Mouse (Mus musculus): Measurements from ENCODE around the gene Notch2.

DNA sequence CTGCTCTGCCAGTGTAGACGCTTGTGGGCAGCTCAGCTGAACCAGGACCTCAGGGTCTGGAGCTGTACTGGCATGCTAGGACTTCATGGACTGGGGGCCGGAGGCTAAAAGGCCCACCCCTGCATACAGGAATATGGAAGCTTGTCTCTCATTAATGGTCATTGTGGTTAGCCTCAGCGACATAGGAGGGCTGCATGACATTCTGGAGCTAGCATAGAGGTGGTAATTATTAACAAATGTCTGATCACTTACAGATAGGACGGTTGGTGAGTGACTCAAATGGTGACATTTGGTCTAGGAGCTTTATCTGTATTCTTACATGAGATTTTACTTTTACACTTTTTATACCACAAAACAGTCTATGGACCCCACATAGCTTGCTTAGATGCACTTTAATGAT lies 92.8 kb downstream of the Notch2 start:
- TF ChIP-seq CTCF (conservative IDR thresholded peaks at IDR 0.05; ENCODE audit: insufficient read depth, insufficient read length, low read depth, low read length) = no peak
- no peak for TF ChIP-seq POLR2A (IDR thresholded peaks at IDR 0.05; ENCODE audit: low read depth, low read length)

Measured in kidney, adult 2 months (tissue).